Mouse (Mus musculus): Measurements from ENCODE around the gene Dntt.

Gene Dntt

DNA sequence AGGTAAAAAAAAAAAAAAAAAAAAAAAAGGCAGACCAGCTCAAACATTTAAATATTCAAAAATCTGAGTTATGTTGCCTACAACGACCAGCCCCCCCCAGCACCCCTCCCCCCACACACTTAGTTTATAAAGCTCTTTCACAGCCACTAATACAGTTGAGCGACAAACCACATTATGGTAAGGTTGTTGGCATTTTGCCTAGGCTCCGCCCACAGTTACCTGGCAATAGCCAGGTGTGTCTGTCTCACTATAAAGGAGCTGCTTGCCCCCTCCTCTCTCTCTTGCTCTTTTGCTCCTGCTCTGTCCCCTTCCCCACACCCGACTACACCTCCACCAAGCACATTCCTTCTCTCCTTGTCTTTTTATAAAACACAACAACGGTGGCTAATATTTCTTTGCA is 17.4 kb upstream of the Dntt start:
- no peak for DNase-seq

DNA sequence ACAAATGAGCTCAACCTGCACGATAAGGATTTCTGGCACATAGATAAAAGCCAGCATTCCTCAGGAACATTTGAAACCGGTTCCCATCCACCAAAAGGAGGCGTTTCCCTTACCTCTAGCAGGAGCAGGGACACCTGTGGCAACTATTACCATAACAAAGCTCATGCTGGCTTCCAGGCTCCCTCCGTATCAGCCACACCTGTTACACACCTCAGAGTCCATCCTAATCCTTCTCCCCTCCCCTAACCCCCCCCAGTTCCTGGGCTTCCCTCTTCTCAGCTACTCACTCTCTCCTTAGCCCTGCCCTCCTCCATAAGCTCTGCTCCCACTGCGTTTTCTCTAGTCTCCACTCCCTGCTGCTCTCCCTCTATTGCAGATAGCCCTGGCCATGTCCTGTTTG is 15.5 kb upstream of the Dntt start:
- no peak for DNase-seq

DNA sequence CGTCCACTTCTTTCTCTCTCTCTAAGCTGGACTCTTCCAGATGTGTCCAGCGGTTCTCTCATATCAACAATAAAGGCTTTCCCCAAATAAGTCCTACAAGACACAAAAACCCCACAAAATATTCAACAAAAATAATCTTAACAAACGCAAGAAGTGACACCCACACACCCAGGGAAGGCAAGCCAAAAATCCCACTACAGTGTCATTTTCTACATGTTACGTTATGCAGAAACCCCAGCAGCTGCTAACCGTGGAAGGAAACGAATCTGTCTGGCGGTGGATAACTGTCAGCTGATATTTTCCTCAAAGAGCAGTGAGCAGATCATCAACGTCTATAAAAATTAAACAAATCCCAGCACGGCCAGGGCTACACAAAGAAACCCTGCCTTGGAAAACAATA is 15.1 kb upstream of the Dntt start:
- DNase-seq = no peak

DNA sequence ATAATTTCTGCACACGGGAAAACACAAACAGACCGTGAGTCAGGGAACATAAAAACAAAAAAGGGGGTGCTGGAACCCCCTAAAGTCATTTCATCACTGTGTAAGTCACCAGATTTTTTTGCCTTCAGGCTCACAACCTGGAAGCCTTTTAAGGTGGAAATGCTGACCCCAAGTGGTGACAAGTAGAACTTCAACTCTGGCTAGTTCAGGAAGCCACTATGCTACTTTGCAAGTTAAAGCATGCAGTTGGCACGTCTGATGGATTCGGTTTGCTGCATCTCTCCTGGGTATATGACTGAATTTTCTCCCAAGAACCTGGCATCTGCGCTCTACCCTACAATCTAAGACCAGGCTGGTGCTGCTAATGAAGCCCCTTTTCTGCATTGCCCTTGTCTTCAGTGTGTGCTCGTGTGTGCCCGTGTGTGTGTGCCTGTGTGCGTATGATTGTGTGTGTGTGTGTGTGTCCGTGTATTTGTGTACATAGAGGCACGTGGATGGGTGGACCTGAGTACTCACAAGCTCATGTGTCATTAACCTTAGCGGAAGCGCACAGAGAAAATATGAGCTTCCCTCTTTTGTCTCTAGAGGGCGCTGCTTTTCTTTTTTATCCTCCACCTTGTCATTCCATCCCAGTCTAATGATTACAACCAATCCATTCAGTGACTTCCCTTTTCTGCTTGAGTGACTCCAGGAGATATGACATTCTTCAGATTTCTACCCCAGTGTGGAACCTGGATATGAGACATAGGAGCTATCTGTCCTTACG is 12.9 kb upstream of the Dntt start:
- peak; percentile 61 for DNase-seq

DNA sequence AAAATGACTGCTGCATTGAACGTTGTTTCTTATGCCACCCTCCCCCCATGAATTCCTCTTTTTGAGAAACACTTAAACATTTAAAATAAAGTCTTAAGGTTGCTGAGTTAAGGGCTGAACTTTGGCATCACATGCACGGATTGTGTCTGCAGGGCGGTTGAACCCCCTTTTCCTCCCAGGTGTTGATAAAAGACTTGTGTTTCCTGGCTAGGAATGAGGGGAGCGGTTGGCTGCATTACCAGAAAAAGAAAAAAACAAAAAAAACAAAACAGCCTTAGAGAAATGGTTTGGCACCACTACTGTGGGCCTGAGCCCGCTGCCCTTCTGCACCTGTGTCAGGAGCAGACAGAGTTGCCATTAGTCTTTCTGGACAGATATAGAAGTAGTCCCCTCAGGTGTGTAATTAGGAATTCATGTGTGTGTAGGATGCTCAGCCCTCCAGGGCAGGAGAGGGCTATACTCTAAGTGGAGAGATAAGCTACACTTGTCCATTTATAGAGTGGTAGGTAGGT is 9.9 kb upstream of the Dntt start:
- DNase-seq = no peak

DNA sequence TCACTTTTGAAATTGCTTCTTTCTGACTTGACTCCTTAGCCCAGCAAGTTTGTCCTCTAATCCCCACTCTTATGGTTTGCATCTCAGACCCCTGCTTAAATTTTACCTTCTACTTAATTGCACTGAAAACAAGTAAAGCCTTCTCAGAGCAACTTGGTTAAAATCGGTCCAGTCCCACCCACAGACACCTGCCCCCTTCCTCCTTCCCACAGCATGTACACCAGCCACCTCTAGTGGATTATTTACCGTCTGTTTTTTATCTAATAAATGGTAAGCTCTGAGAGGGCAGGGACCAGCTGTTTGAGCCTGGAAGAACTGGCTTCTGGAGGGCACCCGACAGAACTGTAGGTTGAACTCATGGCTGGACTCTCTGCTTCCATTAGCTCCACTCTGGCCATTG is 8.5 kb upstream of the Dntt start:
- no peak for DNase-seq

DNA sequence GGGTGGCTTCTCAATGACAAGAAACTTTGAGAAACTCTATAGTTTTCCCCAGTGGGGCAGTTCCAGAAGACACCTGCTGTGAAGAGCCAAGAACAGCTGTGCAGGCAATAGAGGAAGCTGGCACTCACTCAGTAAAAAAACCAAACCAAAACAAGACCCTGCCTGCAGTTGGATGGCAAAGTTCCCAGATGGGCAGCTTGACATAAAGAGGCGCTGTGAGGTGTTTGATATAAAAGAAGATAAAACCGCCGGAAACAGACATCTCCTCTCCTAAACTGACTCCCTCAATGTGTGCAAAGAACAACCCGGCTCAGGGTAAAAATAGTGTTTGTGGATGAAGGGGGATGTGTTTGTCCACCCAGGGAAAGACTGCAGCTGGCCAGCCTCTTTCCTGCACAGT is 6.8 kb upstream of the Dntt start:
- DNase-seq = peak; percentile 20

DNA sequence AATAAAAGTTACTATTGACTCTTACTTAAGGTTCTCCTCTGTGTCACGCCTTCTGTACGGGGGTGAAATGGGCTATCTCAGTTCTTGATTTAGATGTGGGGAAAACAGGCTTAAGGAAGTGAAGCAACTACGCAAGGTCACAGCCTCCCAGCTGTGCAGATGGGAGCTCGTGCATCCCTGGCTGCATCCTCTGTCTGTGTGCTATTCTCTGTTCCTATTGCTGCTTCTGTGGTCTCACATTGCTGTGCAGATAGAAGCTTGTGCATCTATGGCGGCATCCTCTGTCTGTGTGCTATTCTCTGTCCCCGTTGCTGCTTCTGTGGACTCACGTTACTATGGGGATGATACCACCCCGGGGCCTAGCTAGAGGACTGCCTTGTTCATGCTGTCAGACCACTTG is 2.5 kb upstream of the Dntt start:
- no peak for DNase-seq

DNA sequence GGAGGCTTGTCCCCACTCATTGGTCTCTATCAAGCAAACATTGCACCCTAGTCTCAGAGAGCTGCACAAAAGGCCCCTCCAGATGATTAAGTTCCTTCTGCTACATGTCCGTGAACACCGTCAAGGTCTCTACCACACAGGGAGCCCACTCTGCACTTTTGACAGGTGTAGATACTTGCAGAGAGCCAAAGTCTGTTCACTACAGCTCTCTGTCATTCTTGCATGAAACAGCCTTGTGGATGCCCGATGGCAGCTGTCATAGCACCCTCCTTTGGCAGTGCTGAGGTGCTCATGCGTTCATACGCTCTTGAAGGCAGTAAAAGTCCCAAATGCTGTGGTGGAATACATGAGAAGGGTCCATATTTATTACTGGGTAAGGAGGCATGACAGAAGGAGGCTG is 2.1 kb upstream of the Dntt start:
- no peak for DNase-seq

DNA sequence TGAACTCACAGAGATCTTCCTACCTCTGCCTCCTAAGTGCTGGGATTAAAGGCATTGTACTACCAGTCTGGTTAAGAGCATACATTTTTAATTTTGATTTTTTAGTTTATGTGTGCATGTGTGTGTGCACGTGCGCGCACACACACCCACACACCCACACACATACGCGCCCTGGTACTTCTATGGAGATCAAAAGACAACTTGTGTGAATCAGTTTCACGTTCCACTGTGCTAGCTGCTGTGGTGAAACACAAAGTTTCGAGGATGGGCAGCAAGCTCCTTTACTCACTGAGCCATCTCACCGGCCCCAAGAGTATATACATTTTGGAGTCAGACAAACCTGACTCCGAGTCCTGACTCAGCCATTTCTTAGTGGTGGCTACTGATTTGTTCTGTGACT is 1.5 kb upstream of the Dntt start:
- no peak for DNase-seq

DNA sequence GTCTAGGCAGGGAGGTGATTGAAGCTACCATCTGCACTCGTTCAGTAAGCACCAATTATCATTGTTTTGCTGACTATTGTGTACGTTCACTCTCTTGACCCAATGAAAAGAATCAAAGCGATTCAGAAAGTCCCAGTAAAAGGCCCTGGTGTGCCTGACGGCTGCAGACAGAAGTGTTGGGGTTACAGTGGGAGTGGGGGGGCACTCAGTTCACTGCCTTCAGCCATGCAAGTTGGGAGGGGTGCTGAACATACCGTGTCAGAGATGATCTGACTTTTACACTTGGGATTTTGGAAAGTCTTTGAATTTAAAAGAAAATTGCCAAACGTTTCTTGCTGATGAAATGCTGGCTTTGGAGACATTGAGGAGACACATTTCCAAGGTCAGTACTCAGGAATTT is 1.1 kb downstream of the Dntt start:
- no peak for DNase-seq

DNA sequence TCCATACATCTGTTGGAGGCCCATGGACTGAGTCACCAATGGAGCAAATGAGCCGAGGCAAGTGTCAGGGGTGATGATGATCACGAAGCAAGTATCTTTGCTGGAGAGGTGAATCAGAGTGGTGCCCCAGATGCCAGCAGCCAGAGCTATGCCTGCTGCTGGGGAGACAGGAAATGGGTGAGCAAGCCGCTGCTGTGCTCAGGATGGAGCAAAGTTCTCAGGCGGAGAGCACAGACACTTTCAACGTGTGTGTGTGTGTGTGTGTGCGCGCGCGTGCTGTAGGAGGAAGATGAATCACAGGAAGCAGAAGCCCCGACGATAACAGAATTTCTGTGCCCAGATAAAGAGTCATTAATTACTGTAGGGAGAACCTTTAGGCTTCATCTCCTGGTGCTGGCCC is 1.9 kb downstream of the Dntt start:
- DNase-seq = no peak

DNA sequence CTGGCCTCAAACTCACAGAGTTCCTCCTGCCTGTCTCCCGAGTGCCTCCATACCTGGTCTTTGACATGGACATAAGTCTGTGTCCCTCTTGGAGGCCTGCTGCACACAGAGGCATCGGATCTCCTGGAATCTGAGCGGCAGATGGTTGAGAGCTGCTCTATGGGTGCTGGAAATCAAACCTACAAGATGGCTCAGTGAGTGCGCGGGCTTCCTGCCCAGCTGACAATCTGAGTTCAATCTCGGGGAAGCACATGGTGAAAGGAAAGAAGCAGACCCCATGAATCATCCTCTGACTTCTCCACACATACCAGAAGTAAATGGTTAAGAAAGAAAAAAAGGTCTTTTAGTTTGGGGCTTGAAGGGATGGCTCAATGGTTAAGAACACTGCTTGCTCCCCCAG is 2.8 kb downstream of the Dntt start:
- DNase-seq = no peak

DNA sequence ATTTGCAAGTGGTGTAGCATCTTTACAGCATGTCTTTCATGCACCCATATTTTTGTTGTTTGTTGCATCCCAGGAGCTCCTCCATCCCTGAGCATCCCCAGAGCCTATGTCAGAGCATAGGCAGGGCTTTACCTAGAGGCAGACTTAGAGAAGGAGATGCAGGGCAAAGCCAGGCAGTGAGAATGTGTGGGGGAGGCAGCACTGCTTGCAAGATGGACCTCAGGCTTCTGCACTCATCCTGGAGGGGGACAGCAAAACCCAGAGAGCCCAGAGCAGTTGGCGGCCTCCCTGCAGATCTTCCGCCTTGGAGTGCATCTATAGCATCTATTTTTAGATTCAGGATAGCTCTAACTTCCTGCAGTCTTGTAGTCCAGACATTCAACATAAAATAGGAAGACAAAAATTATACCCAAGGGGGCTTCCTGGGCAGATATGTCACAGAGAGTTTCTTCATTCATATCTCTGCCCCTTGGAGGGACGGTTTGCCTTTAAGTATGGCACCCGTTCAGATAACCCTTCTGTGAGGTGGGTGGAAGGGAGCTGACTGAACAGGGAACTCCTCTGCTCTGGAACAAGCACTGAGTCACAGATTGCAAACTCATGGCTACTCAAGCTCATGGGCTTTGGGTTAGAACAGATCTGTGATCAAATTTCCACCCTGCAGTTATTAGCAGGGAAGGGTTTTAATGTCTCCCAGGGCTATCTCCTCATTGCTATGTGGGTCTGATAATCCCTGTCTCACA is 6.9 kb downstream of the Dntt start:
- no peak for DNase-seq

DNA sequence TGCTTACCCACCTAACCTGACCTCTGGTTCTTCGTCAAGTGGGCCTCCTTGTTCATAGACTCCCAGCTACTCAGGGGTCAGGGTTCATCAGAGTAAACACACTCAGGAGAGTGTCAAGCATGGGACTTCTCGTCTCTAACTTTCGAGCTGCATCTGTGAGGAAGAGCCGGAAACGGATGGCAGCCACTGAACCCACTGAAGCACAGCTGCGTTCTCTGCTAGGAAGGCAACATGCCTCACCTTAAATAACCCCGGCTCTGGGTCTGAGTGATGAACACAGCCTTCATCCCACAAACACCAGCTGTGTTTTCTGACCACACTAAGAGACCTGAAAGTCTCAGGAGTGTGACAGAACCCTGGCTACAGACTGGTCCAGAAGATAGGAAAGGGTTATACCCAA is 10.0 kb downstream of the Dntt start:
- DNase-seq = no peak

DNA sequence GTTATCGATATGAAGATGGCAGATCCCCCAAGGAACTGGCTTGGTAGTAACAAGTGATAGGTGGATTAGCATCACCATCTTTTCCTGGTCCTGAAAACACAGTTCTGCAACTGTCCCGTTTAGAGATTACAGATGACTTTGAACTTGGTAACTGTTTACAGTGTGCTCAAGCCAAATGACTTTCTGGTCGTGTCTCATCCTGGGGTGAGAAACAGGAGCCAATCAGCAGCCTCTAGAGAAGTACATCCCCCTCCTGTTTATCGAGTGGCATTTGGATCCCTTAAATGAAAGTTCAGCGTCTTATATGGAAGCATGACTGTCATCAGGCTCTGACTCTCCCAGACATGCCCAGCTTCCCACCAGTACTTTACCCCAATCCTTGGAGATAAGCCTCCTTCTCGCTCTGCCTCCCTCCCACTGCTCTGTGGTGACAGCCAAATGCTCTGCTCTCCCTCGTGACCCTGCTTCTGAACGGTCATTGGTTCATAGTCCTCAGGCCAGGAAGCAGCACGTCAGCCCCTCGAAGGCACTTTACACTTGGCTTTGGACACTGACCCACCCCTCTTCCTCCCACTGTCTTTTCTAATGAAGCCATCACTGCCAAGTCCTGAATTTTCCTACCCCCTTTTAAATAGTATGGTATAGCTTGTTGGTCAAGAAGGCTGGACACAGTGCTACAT is 16.2 kb downstream of the Dntt start:
- no peak for DNase-seq

DNA sequence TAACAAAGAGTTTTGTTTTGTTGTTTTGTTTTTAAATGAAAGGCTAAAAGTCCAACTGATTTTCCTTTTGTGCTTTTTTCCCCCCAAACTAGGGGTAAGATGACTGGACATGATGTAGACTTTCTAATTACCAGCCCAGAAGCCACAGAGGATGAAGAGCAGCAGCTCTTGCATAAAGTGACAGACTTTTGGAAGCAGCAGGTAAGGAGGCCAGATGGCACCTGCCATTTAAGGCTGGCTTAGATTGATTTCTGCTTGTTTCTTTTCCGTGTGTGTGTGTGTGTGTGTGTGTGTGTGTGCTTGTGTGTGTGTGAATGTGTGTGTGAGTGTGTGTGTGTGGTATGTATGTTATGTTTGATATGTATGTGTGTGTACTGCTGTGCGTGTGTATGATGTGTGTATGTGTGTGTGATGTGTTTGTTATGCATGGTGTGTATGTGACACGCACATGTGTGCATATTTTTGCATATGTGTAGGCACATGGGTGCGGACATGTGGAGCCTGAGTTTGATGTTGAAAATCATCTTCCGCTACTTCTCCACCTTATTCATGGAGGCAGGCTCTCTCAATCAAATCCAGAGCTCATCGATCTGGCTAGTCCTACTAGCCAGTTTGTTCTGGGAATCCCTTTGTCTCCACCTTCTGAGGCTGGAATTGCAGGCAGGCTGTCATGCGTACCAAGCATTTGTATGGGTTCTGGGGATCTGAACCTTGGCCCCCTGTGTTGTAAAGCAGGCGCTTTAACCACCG is 18.5 kb downstream of the Dntt start:
- DNase-seq = no peak

DNA sequence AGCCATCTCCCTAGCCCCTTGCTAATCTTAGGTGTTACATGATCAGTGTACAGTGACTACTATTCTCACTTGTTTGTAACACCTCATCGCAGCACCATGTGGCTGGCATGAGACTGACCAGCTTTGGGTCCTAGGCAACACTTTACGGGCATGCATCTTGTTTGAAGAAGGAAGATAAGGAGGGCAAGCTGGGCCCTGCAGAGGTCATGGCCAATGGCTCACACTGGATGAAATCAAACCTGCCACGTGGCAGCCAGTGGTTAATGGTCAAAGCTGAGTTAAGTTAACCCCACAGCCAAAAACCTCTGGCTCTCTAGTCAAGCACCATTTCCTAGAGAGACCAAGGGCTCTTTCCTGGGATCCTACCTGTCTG is 19.1 kb downstream of the Dntt start:
- no peak for DNase-seq

DNA sequence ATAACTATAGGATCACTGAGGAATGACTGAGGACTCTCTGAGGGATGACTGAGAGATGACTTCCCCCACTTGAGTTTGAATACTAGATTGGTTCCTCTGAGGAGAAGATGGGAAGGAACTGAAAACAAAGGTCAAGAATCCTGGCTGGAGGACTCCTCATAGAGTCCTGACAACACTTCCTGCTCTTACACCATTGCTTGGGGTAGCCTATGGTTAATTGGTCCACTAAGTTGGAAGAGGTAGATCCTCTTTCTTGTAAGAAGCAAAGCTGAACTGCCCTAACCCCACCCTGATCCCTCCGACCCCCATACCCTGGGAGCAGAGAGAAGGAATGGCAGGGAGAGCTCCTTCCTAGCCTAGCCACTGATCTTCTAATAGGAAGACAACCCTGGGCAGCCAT is 22.6 kb downstream of the Dntt start:
- no peak for DNase-seq

DNA sequence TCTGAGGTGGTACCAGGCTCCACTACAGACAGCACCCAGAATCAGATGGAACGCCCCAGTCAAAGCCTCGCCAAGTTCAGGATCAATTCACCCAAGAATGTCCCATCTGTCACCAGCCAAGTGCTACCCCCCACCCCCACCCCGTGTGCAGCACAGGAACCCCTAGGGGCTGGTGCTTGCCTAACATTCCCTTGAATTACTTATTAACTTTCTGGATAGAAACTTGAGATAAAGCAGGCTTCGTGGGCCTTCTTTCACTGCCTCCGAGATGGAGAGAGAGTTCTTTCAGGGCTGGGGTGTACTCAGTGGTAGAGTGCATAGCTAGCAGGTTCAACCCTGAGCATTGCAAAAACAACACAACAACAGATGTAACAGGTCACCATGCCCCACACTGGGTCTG is 23.2 kb downstream of the Dntt start:
- no peak for DNase-seq

DNA sequence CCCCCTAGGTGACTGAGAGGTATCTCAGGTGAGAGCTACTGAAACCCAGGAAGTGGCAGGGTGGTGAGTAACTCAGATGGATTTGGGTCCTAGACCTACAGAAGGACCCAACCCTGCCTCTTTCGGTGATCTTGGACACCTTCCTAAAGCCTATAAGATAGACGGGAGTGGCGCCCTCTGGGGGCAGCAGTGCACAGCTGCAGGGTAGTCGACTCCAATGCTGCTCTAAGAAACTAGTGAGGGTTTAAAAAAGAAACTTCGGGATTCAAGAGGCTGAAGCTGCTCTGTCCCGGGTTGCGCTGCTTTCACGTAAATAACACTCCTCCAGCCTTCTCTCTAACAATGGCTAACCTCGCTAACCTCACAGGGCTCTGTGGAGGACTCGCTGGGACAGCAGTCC is 24.5 kb downstream of the Dntt start:
- no peak for DNase-seq

DNA sequence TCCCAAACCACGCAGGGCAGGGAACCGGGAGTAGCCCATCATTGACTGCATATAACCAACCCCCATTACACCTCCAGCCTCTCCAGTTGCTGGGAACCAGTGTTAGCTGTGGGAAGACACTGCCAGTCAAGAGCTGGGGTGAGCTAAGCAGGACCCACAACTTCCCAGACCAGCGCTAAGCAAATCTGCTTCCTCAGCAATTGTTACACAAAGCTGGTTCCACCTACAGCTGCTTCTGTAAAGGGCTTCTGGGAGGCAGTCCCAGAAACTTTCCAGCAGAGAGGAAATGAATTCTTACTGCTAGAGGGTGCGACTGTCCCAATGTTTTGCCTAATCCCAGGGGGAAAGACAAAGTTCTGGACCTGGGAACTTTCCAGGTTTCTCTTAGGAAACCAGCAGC is 25.6 kb downstream of the Dntt start:
- no peak for DNase-seq

DNA sequence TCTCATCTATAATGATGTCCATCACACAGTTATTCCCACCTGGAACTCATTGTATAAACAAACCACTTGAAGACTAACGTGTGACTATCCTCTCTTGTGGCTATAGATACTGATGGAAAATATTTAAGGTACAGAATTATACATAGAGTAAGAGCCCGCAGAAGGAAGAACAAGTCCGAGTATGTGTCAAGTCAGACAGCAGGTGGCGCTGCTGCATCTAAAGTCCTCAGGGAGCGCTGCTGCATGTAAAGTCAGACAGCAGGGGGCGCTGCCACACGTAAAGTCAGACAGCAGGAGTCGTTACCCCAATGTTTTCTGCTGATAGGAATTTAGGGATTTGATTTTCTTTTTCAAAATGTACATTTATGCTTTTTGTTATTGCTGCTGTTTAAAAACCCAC is 42.4 kb downstream of the Dntt start:
- peak; percentile 85 for DNase-seq

All from right cerebral cortex, postnatal 25 days (tissue).